Mouse (Mus musculus) E14TG2a.4 (cell line): Measurements from ENCODE around the gene Lrrc7.

Experiments used
- CTCF ChIP-seq: conservative IDR thresholded peaks from 2 replicates; pipeline ENCODE4 v1.5.1; 2014; ENCODE audit warnings: low read length
- NANOG ChIP-seq: IDR thresholded peaks from 2 replicates; pipeline ENCODE4 v1.6.1; 2014; ENCODE audit warnings: borderline replicate concordance, low read length, mixed read lengths
- POU5F1 ChIP-seq: IDR thresholded peaks from 2 replicates; pipeline ENCODE4 v1.6.1; 2014; ENCODE audit warnings: low read length, borderline replicate concordance

GRCm38 (mm10) chr3:158528471-158528870 lies 33.5 kb downstream of the Lrrc7 start:
- TF ChIP-seq CTCF: no peak
- TF ChIP-seq NANOG: peak; percentile 79; the same call in 1 of the 2 replicates
- TF ChIP-seq POU5F1: no peak
